Comparison of ENCODE assay signal across 7 mouse cellular contexts in genomic region chr3:88526157-88527131, GRCm38 (mm10). TPM values are rescaled to one million over a fixed set of nuclear protein-coding genes. Genes with fewer than 3 reads are reported as not detected.
A peak's percentile ranks its signal among the peaks of the same experiment; 100 is the strongest.
DNase-seq lines count a peak whose midpoint lies in the region; ATAC-seq and TF ChIP-seq lines count a peak whose summit lies in the region.

No protein-coding gene starts in this region.

- WGBS in intestine, embryonic 15.5 days, result 32% methylated on average over 17 of the region's 17 CpGs
- 35% methylated on average over 17 of the region's 17 CpGs for WGBS in limb, embryonic 10.5 days
- 36% methylated on average over 17 of the region's 17 CpGs for WGBS in midbrain, embryonic 13.5 days
- WGBS in small intestine, adult 2 months, result 37% methylated on average over 17 of the region's 17 CpGs

- no peaks in the 10 kb centered on the region for H3K9me3 ChIP-seq in intestine, embryonic 15.5 days
- no peaks in the 10 kb centered on the region for H3K9me3 ChIP-seq in limb, embryonic 10.5 days (replicated peaks)
- no peaks in the 10 kb centered on the region for H3K9me3 ChIP-seq in midbrain, embryonic 13.5 days

- TF ChIP-seq POLR2A in small intestine, adult 2 months (IDR thresholded peaks at IDR 0.05; ENCODE audit: low read depth, low read length), result no peak

- no peak overlapping the region for H3K9ac ChIP-seq in intestine, embryonic 15.5 days
- H3K9ac ChIP-seq in midbrain, embryonic 13.5 days (replicated peaks), result peak overlapping the region; percentile 43; the same call in 1 of the 2 replicates

- peak; percentile 91 to 94 for DNase-seq in adrenal gland, adult (ENCODE audit: inconsistent age in 2 of 2, low spot score in 1 of 2)
- DNase-seq in embryo, embryonic 10.5 days (ENCODE audit: low spot score), result peak; percentile 95
- DNase-seq in gastrocnemius, postnatal 36 days, result peak; percentile 80 to 81
- peak; percentile 97 for DNase-seq in limb, embryonic 10.5 days (ENCODE audit: low spot score)

- H3K27ac ChIP-seq in intestine, embryonic 15.5 days, result no peak overlapping the region
- H3K27ac ChIP-seq in limb, embryonic 10.5 days, result no peak overlapping the region
- H3K27ac ChIP-seq in midbrain, embryonic 13.5 days, result peak overlapping the region; percentile 36; the same call in 1 of the 2 replicates
- no peak overlapping the region for H3K27ac ChIP-seq in small intestine, adult 2 months (ENCODE audit: insufficient read depth, low read depth, low read length)

- no peaks in the 10 kb centered on the region for H3K27me3 ChIP-seq in intestine, embryonic 15.5 days (replicated peaks)
- H3K27me3 ChIP-seq in limb, embryonic 10.5 days (ENCODE audit: low read depth, poor library complexity, severe bottlenecking), result no peaks in the 10 kb centered on the region
- no peaks in the 10 kb centered on the region for H3K27me3 ChIP-seq in midbrain, embryonic 13.5 days
- no peaks in the 10 kb centered on the region for H3K27me3 ChIP-seq in small intestine, adult 2 months (ENCODE audit: control insufficient read depth, insufficient read depth, low read length)

- intact Hi-C loops in gastrocnemius, postnatal 36 days (cut with DNase I), result loop anchor here (2.0 kb wide), 1 partner anchor 118 kb away; no protein-coding TSS in a partner anchor

- TF ChIP-seq CTCF in small intestine, adult 2 months (IDR thresholded peaks at IDR 0.05; ENCODE audit: extremely low read depth, insufficient read length, insufficient replicate concordance, low read depth, low read length), result peak; percentile 99

- H3K36me3 ChIP-seq in intestine, embryonic 15.5 days, result peaks cover 12% of the 10 kb centered on the region
- peaks cover 46% of the 10 kb centered on the region for H3K36me3 ChIP-seq in limb, embryonic 10.5 days
- peaks cover 27% of the 10 kb centered on the region for H3K36me3 ChIP-seq in midbrain, embryonic 13.5 days
- H3K36me3 ChIP-seq in small intestine, adult 2 months (ENCODE audit: control insufficient read depth, insufficient read depth, low read length), result no peaks in the 10 kb centered on the region

- peak; percentile 75 for ATAC-seq in intestine, embryonic 15.5 days
- peak; percentile 68 for ATAC-seq in midbrain, embryonic 13.5 days

- H3K4me2 ChIP-seq in intestine, embryonic 15.5 days (replicated peaks), result peak overlapping the region; percentile 31; the same call in 1 of the 2 replicates
- peak overlapping the region; percentile 46 for H3K4me2 ChIP-seq in midbrain, embryonic 13.5 days (replicated peaks)

- H3K4me1 ChIP-seq in intestine, embryonic 15.5 days (replicated peaks), result peaks cover 28% of the 10 kb centered on the region
- H3K4me1 ChIP-seq in limb, embryonic 10.5 days, result peaks cover 48% of the 10 kb centered on the region
- peaks cover 58% of the 10 kb centered on the region for H3K4me1 ChIP-seq in midbrain, embryonic 13.5 days (replicated peaks)
- no peaks in the 10 kb centered on the region for H3K4me1 ChIP-seq in small intestine, adult 2 months (ENCODE audit: control insufficient read depth, insufficient read depth, insufficient read length, low read length)

- no peak overlapping the region for H3K4me3 ChIP-seq in intestine, embryonic 15.5 days (replicated peaks)
- H3K4me3 ChIP-seq in limb, embryonic 10.5 days, result 0 out of 2 replicates have a peak overlapping the region, but pooled peaks have one; percentile 20
- peak overlapping the region; percentile 21 for H3K4me3 ChIP-seq in midbrain, embryonic 13.5 days (replicated peaks)
- no peak overlapping the region for H3K4me3 ChIP-seq in small intestine, adult 2 months (ENCODE audit: low read depth, low read length)

RNA-seq across cellular contexts. Expression of gene Mex3a, which starts 5.8 kb away (rescaled TPM):
- total RNA-seq in gastrocnemius, postnatal 36 days (2021), result under 1 TPM; 0.17 to 0.33 TPM
- 9.6 and 11.2 TPM in 2 replicates for polyA plus RNA-seq in intestine, embryonic 15.5 days (2015; fragmentation: Nextera tagmentation; extraction: Ambion mirVana)
- 28.9 and 34.8 TPM in 2 replicates for polyA plus RNA-seq in limb, embryonic 10.5 days (2016; fragmentation: Nextera tagmentation; extraction: Ambion mirVana)
- 49.5 and 51.5 TPM in 2 replicates for polyA plus RNA-seq in midbrain, embryonic 13.5 days (2015; fragmentation: Nextera tagmentation; extraction: Ambion mirVana)
- 0.41 and 0.60 TPM in 2 replicates for polyA plus RNA-seq in small intestine, adult 2 months (2012; rRNA removed)

RNA-seq across cellular contexts. Expression of gene Lmna, which starts 16.7 kb away (rescaled TPM):
- total RNA-seq in gastrocnemius, postnatal 36 days (2021), result 10 to 100 TPM; 75.3 to 79.8 TPM
- polyA plus RNA-seq in intestine, embryonic 15.5 days (2015; fragmentation: Nextera tagmentation; extraction: Ambion mirVana), result 120 TPM in 2 replicates
- 9.2 and 14.5 TPM in 2 replicates for polyA plus RNA-seq in limb, embryonic 10.5 days (2016; fragmentation: Nextera tagmentation; extraction: Ambion mirVana)
- polyA plus RNA-seq in midbrain, embryonic 13.5 days (2015; fragmentation: Nextera tagmentation; extraction: Ambion mirVana), result 21.4 and 23.4 TPM in 2 replicates
- polyA plus RNA-seq in small intestine, adult 2 months (2012; rRNA removed), result 209 and 353 TPM in 2 replicates

RNA-seq across cellular contexts. Expression of gene Rab25, which starts 21.7 kb away (rescaled TPM):
- total RNA-seq in gastrocnemius, postnatal 36 days (2021), result not detected
- polyA plus RNA-seq in intestine, embryonic 15.5 days (2015; fragmentation: Nextera tagmentation; extraction: Ambion mirVana), result 75.2 and 89.8 TPM in 2 replicates
- polyA plus RNA-seq in limb, embryonic 10.5 days (2016; fragmentation: Nextera tagmentation; extraction: Ambion mirVana), result 1.7 and 3.7 TPM in 2 replicates
- not detected in 2 replicates for polyA plus RNA-seq in midbrain, embryonic 13.5 days (2015; fragmentation: Nextera tagmentation; extraction: Ambion mirVana)
- 132 and 184 TPM in 2 replicates for polyA plus RNA-seq in small intestine, adult 2 months (2012; rRNA removed)

RNA-seq across cellular contexts. Expression of gene Lamtor2, which starts 26.4 kb away (rescaled TPM):
- total RNA-seq in gastrocnemius, postnatal 36 days (2021), result 10 to 100 TPM; 70.6 to 76.1 TPM
- polyA plus RNA-seq in intestine, embryonic 15.5 days (2015; fragmentation: Nextera tagmentation; extraction: Ambion mirVana), result 188 and 231 TPM in 2 replicates
- polyA plus RNA-seq in limb, embryonic 10.5 days (2016; fragmentation: Nextera tagmentation; extraction: Ambion mirVana), result 151 and 159 TPM in 2 replicates
- 181 and 182 TPM in 2 replicates for polyA plus RNA-seq in midbrain, embryonic 13.5 days (2015; fragmentation: Nextera tagmentation; extraction: Ambion mirVana)
- 99.8 and 167 TPM in 2 replicates for polyA plus RNA-seq in small intestine, adult 2 months (2012; rRNA removed)

RNA-seq across cellular contexts. Expression of gene Ubqln4, which starts 27.1 kb away (rescaled TPM):
- total RNA-seq in gastrocnemius, postnatal 36 days (2021), result 10 to 100 TPM; 73.6 to 77.4 TPM
- polyA plus RNA-seq in intestine, embryonic 15.5 days (2015; fragmentation: Nextera tagmentation; extraction: Ambion mirVana), result 43.6 and 43.7 TPM in 2 replicates
- polyA plus RNA-seq in limb, embryonic 10.5 days (2016; fragmentation: Nextera tagmentation; extraction: Ambion mirVana), result 78.8 and 79.5 TPM in 2 replicates
- 39.1 and 46.7 TPM in 2 replicates for polyA plus RNA-seq in midbrain, embryonic 13.5 days (2015; fragmentation: Nextera tagmentation; extraction: Ambion mirVana)
- 26.0 and 35.4 TPM in 2 replicates for polyA plus RNA-seq in small intestine, adult 2 months (2012; rRNA removed)

Comparison
In these comparisons a context has a peak if more than half of its experiments do, and no peak if none do; other contexts are left out.
1. H3K4me3 ChIP-seq: peak in limb, embryonic 10.5 days (single experiment) and midbrain, embryonic 13.5 days (single experiment); none in intestine, embryonic 15.5 days (single experiment) and small intestine, adult 2 months (single experiment).
2. RNA of gene Rab25, which starts 21.7 kb away (polyA plus RNA-seq): 132 to 184 TPM in small intestine, adult 2 months and 75.2 to 89.8 TPM in intestine, embryonic 15.5 days; 1.7 to 3.7 TPM in limb, embryonic 10.5 days and not detected in midbrain, embryonic 13.5 days; every median in the first group is over 10 times any median in the second.
3. Peak in every context shown above with its lines, with median percentiles within 50 percentile points of each other: DNase-seq.